Mouse (Mus musculus): ENCODE measurements at regions not wholly inside any gene's neighbourhood (a gene's known extent, or its start where the extent isn't known, plus 50 kb on each side); places are given as distances from the start of the nearest gene placed in this dataset.

DNA sequence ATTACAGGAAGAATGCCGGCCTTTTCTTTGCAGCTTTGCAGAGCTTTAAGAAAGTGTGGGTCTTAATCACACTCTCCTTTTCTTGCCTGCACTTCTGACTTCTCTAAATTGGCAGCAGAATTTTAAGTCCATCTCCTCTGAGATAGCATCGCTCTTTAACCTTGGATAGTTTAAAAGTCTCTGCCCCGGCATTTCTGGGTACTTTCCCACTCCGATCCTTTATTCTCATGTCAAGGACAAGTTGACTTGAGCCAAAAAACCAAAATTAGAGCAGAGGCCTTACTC lies 220.0 kb downstream of the Spry2 start:
- TF ChIP-seq POLR2A (IDR thresholded peaks at IDR 0.05; ENCODE audit: low read depth, low read length) (no peak), CTCF (IDR thresholded peaks at IDR 0.05; ENCODE audit: borderline replicate concordance, insufficient read depth, low read length) (no peak)

All from embryonic fibroblast, embryonic 13.5 days (primary cell).